Mouse (Mus musculus) myocyte (in vitro differentiated cells): ENCODE measurements around the gene Lrrc57. TPM values are rescaled to one million over a fixed set of nuclear protein-coding genes. Genes with fewer than 3 reads are reported as not detected.

Experiments
- H3K27me3 ChIP-seq: one replicate; pipeline ENCODE4 v1.6.1; 2011; ENCODE audit not compliant: control insufficient read depth, insufficient read depth, insufficient read length
- H3K36me3 ChIP-seq: one replicate; pipeline ENCODE4 v1.6.1; 2011; ENCODE audit not compliant: control insufficient read depth, insufficient read depth
- H3K4me2 ChIP-seq: one replicate; pipeline ENCODE4 v1.6.1; 2011; ENCODE audit warnings: low read depth, control low read depth
- H3K4me3 ChIP-seq: one replicate; pipeline ENCODE4 v1.5.1; 2011; ENCODE audit warnings: mild to moderate bottlenecking, control low read depth, moderate library complexity
- H3K79me2 ChIP-seq: one replicate; pipeline ENCODE4 v1.6.1; 2011; ENCODE audit not compliant: control insufficient read depth, insufficient read depth
- H3ac ChIP-seq: one replicate; pipeline ENCODE4 v1.6.1; 2011; ENCODE audit not compliant: control insufficient read depth, insufficient read length
- CEBPB ChIP-seq: IDR thresholded peaks from 2 replicates; pipeline ENCODE4 v1.6.1; 2011; ENCODE audit warnings: mild to moderate bottlenecking, moderate library complexity; ENCODE audit not compliant: poor library complexity, insufficient read depth, severe bottlenecking
- E2F4 ChIP-seq: IDR thresholded peaks from one replicate; pipeline ENCODE4 v1.6.1; 2011; ENCODE audit warnings: mild to moderate bottlenecking, control low read depth, moderate library complexity; ENCODE audit not compliant: insufficient read depth
- MAX ChIP-seq: IDR thresholded peaks from one replicate; pipeline ENCODE4 v1.6.1; 2011; ENCODE audit warnings: low read depth, mild to moderate bottlenecking, control low read depth
- MYOD1 ChIP-seq, 3 experiments: IDR thresholded peaks; one replicate each; pipeline ENCODE4 v1.6.1; 2011; ENCODE audit warnings: control low read depth in 2 of 3, low read depth in 2 of 3, mild to moderate bottlenecking in 2 of 3, moderate library complexity in 1 of 3; ENCODE audit not compliant: insufficient read length in 2 of 3, control insufficient read depth in 1 of 3
- MYOG ChIP-seq, 3 experiments: IDR thresholded peaks; one replicate each; pipeline ENCODE4 v1.6.1; 2011; ENCODE audit warnings: control low read depth in 2 of 3, low read depth in 2 of 3, mild to moderate bottlenecking in 2 of 3; ENCODE audit not compliant: insufficient read length in 2 of 3, control insufficient read depth in 1 of 3, insufficient read depth in 1 of 3
- POLR2A ChIP-seq: IDR thresholded peaks from one replicate; pipeline ENCODE4 v1.6.1; 2011; ENCODE audit warnings: low read depth, mild to moderate bottlenecking, control low read depth, moderate library complexity; ENCODE audit not compliant: insufficient read length
- POLR2AphosphoS2 ChIP-seq: IDR thresholded peaks from one replicate; pipeline ENCODE4 v1.6.1; 2011; ENCODE audit warnings: low read depth, control low read depth; ENCODE audit not compliant: insufficient read length
- REST ChIP-seq: IDR thresholded peaks from one replicate; pipeline ENCODE4 v1.6.1; 2011; ENCODE audit warnings: mild to moderate bottlenecking, control low read depth, moderate library complexity; ENCODE audit not compliant: insufficient read depth, insufficient read length
- SRF ChIP-seq: IDR thresholded peaks from one replicate; pipeline ENCODE4 v1.6.1; 2011; ENCODE audit warnings: low read depth; ENCODE audit not compliant: control insufficient read depth, insufficient read length
- TCF12 ChIP-seq: IDR thresholded peaks from one replicate; pipeline ENCODE4 v1.6.1; 2011; ENCODE audit warnings: mild to moderate bottlenecking, control low read depth; ENCODE audit not compliant: poor library complexity, insufficient read depth, severe bottlenecking
- TCF3 ChIP-seq: IDR thresholded peaks from one replicate; pipeline ENCODE4 v1.6.1; 2011; ENCODE audit warnings: low read depth, control low read depth; ENCODE audit not compliant: insufficient read length
- USF1 ChIP-seq: IDR thresholded peaks from one replicate; pipeline ENCODE4 v1.6.1; 2011; ENCODE audit warnings: low read depth, mild to moderate bottlenecking, control low read depth, moderate library complexity
- polyA plus RNA-seq: library from polyadenylated mRNA; unstranded; fragments of >200 nt; fragmentation: generic; extraction: Trizol; gene quantifications from one replicate; pipeline ENCODE4 v1.2.1, GENCODE M21; 2012; ENCODE audit warnings: missing spikeins

Lrrc57 gene
- polyA plus RNA-seq, 1 experiment, result 12.5 TPM

- Histone ChIP-seq H3K27me3 (no peaks in the 10 kb centered on the region), H3K79me2 (peaks cover 13% of the 10 kb centered on the region), H3K4me2 (no peak overlapping the region), H3K36me3 (peaks cover 6% of the 10 kb centered on the region), H3K4me3 (no peak overlapping the region), H3ac (no peak overlapping the region)
- no peak for TF ChIP-seq MYOD1 (IDR thresholded peaks at IDR 0.05; ENCODE audit: control insufficient read depth in 1 of 3, insufficient read length in 2 of 3, low read depth in 2 of 3)
- TF ChIP-seq SRF, result no peak
- TF ChIP-seq CEBPB, result no peak
- no peak for TF ChIP-seq USF1
- no peak for TF ChIP-seq POLR2A
- no peak for TF ChIP-seq TCF12
- TF ChIP-seq E2F4, result no peak
- no peak for TF ChIP-seq TCF3
- TF ChIP-seq MYOG (IDR thresholded peaks at IDR 0.05; ENCODE audit: control insufficient read depth in 1 of 3, insufficient read depth in 1 of 3, insufficient read length in 2 of 3, low read depth in 2 of 3), result no peak
- no peak for TF ChIP-seq POLR2AphosphoS2
- TF ChIP-seq MAX, result no peak
- TF ChIP-seq REST, result no peak
Measured at GRCm38 (mm10) chr2:120606021-120606690, 3.2 kb downstream of the Lrrc57 start.

GRCm38 (mm10) chr2:120599506-120599905 lies 9.8 kb downstream of the Lrrc57 start:
- no peak for TF ChIP-seq MYOG (IDR thresholded peaks at IDR 0.05; ENCODE audit: control insufficient read depth in 1 of 3, insufficient read depth in 1 of 3, insufficient read length in 2 of 3, low read depth in 2 of 3)
- no peak for TF ChIP-seq CEBPB
- no peak for TF ChIP-seq MAX
- TF ChIP-seq E2F4, result no peak
- no peak for TF ChIP-seq MYOD1 (IDR thresholded peaks at IDR 0.05; ENCODE audit: control insufficient read depth in 1 of 3, insufficient read length in 2 of 3, low read depth in 2 of 3)
- no peak for TF ChIP-seq TCF12
- no peak for TF ChIP-seq POLR2A
- no peak for TF ChIP-seq SRF
- no peak for TF ChIP-seq POLR2AphosphoS2
- TF ChIP-seq TCF3, result no peak
- no peak for TF ChIP-seq REST
- TF ChIP-seq USF1, result no peak
- Histone ChIP-seq H3K36me3 (peaks cover 59% of the 10 kb centered on the region), H3K4me2 (no peak overlapping the region)

DNA sequence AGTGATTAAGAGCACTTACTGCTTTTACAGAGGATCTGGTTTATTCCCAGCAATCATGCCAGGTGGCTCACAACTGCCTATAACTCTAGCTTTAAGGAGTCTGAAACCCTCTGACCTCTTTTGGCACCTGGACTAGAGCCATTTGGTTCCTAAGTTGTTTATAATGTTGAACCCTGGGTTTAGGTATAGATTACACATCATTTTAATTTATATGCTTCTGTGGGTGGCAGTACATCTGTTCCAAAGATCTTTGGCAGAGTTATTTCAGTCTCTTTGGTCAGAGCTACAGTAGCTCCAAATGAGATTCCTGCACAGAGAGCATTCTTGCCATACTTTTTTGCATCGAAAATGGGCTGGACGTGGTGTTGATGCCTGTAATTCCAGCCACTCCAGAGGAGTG lies 11.6 kb downstream of the Lrrc57 start:
- H3K79me2 ChIP-seq, result no peaks in the 10 kb centered on the region
- TF ChIP-seq MAX, result no peak
- H3K4me2 ChIP-seq, result no peak overlapping the region
- no peak overlapping the region for H3K4me3 ChIP-seq
- no peaks in the 10 kb centered on the region for H3K27me3 ChIP-seq
- peaks cover 59% of the 10 kb centered on the region for H3K36me3 ChIP-seq
- H3ac ChIP-seq, result no peak overlapping the region

More at GRCm38 (mm10) chr2:120599506-120599905, 9.8 kb downstream of the Lrrc57 start:
- no peak overlapping the region for H3ac ChIP-seq
- no peaks in the 10 kb centered on the region for H3K27me3 ChIP-seq
- no peak overlapping the region for H3K4me3 ChIP-seq
- H3K79me2 ChIP-seq, result no peaks in the 10 kb centered on the region

DNA sequence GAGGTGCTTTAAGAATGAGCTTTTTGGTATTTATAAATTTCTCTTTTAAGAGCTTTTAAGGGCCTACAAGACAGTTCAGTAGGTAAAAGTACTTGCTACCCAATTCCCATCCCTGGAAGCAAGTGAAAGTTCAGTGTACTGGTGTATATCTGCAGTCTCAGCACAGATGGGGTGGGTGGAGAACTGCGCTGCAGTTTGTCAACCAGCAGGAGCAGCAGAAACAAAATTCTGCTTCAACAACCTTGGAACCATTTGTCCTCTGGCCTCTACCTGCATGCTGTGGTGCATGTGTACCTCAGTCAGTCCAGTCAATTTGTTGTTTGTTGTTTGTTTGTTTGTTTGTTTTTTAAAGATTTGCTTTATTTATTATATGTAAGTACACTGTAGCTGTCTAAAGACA lies 17.1 kb downstream of the Lrrc57 start:
- Histone ChIP-seq H3K4me2 (no peak overlapping the region), H3ac (no peak overlapping the region), H3K79me2 (no peaks in the 10 kb centered on the region), H3K36me3 (peaks cover 25% of the 10 kb centered on the region), H3K27me3 (no peaks in the 10 kb centered on the region), H3K4me3 (no peak overlapping the region)
- TF ChIP-seq CEBPB (no peak), TCF12 (no peak), MYOG (IDR thresholded peaks at IDR 0.05; ENCODE audit: control insufficient read depth in 1 of 3, insufficient read depth in 1 of 3, insufficient read length in 2 of 3, low read depth in 2 of 3) (no peak), MAX (no peak)

DNA sequence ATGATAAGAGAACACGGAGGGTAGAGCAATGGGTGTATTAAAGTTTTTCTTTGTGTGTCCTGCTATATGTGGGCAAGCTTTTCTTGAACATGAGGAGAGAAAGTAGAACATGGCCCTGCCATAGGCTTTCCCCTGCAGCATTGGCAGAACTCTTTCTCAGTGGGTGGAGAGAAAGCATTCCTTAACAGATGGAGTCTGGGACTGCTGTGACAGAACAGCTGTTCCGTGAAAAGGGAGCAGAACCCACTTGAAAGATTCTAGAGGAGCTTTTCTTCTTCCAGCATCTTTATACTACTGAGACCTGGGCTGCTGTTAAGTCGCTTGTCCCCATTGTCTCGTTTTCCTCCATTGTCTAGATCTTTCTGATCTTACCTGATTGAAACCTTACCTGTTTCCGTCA lies 19.6 kb downstream of the Lrrc57 start:
- no peak for TF ChIP-seq SRF
- no peak for TF ChIP-seq E2F4
- TF ChIP-seq TCF12, result no peak
- no peak for TF ChIP-seq MAX
- no peak for TF ChIP-seq POLR2AphosphoS2
- TF ChIP-seq MYOG (IDR thresholded peaks at IDR 0.05; ENCODE audit: control insufficient read depth in 1 of 3, insufficient read depth in 1 of 3, insufficient read length in 2 of 3, low read depth in 2 of 3), result no peak
- TF ChIP-seq CEBPB, result no peak
- no peak for TF ChIP-seq REST
- no peak for TF ChIP-seq MYOD1 (IDR thresholded peaks at IDR 0.05; ENCODE audit: control insufficient read depth in 1 of 3, insufficient read length in 2 of 3, low read depth in 2 of 3)
- no peak for TF ChIP-seq POLR2A
- no peak for TF ChIP-seq TCF3
- no peak for TF ChIP-seq USF1
- Histone ChIP-seq H3ac (no peak overlapping the region), H3K4me3 (no peak overlapping the region), H3K79me2 (no peaks in the 10 kb centered on the region), H3K36me3 (peaks cover 19% of the 10 kb centered on the region), H3K27me3 (no peaks in the 10 kb centered on the region), H3K4me2 (no peak overlapping the region)
